Mouse (Mus musculus): ENCODE data around the gene Cldnd1.

DNA sequence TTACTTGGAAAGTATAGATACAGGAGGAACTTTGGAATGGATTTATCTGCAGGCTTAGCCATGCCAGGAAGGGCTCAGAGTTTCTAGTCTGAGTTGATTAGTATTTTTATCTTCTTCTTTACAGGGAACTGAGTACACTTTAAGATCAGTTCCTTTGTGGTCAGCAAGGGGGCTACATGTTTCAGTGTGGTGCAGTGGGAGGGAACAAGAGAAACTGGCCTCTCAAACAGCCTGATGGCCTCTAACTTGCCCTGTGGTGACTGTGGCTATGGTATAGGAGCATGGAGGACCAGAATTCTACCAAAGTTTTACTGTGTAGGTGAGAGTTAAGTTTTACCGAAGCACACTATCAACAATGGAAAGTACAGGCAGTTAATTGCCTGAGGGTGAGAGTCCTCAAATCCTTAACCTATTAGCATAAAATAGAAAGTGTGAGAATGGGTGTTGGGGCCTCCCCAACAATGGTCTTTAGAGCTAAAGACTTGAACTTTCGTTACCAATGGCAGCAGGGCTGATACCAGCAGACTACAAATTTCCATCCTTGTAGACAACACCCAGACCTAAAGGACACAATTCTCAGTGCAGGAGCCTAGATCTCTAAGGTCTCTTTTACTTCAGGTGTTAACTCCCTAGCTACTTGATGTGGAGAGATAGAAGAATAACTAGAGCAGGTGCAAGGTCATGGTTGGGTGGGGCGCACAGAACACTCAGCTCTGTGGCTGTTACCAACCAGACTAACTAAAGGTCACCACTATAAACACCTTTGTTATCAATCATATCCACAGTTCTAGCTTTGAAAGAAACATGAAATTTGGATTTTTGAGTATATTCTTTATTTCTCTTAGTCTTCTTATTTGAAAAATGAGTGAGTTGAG is 18.9 kb upstream of the Cldnd1 start:
- no peak for TF ChIP-seq GATA1 (IDR thresholded peaks at IDR 0.05; ENCODE audit: borderline replicate concordance, low read length)
- TF ChIP-seq FLI1 (IDR thresholded peaks at IDR 0.05; ENCODE audit: low read length) = no peak

All from megakaryocyte, embryonic 14.5 days (primary cell).